Comparison of ENCODE assay signal across 19 mouse cellular contexts in genomic region chr7:118652572-118653295, GRCm38 (mm10). TPM values are rescaled to one million over a fixed set of nuclear protein-coding genes. Genes with fewer than 3 reads are reported as not detected.
A peak's percentile ranks its signal among the peaks of the same experiment; 100 is the strongest.
DNase-seq lines count a peak whose midpoint lies in the region; ATAC-seq lines count a peak whose summit lies in the region.
"Had no signal": no experiment of that assay in that cellular context is flagged by ENCODE, and none has a peak within 500 bp of the region (broad histone marks: within the 10 kb centered on the region; RNA-seq: fewer than 3 reads in every experiment).

No protein-coding gene starts in this region.

- ATAC-seq in cerebellum, adult (ENCODE audit: insufficient number of reproducible peaks, low FRiP score, low TSS enrichment): no peak
- peak; percentile 39; the same call in 1 of the 2 replicates for ATAC-seq in megakaryocyte progenitor cell, adult 5-6 weeks (replicated peaks; ENCODE audit: poor library complexity)
- ATAC-seq: forebrain, embryonic 14.5 days; liver, postnatal 0 days had no signal

- DNase-seq in cerebellum, adult 11 months: peak; percentile 14
- peak; percentile 6 for DNase-seq in right cerebral cortex, adult 18-20 months
- DNase-seq in right cerebral cortex, postnatal 25 days: no peak
- peak; percentile 43 for DNase-seq in cerebellum, adult 9-11 months
- no peak for DNase-seq in kidney, postnatal 25 days
- no peak for DNase-seq in thymus, postnatal 0 days (ENCODE audit: low spot score)
- DNase-seq: adrenal gland, adult 8-10 months; embryo, embryonic 11 days; gastrocnemius, adult 2 months; heart, postnatal 14 days; kidney, adult 2 months; kidney, postnatal 4 days; liver, postnatal 0 days; midbrain, embryonic 14.5 days; thymus, postnatal 14 days had no signal

RNA-seq across cellular contexts. Expression of gene Gde1, which starts 52.8 kb away (rescaled TPM):
- 44.1 and 48.5 TPM in 2 replicates for total RNA-seq in megakaryocyte progenitor cell, adult 5-6 weeks (2015)
- 29.9 and 40.7 TPM in 2 replicates for total RNA-seq in megakaryocyte progenitor cell, adult 5-6 weeks (2017)
- 71.0 and 75.3 TPM in 2 replicates for polyA plus RNA-seq in thymus, postnatal 0 days (2015; fragmentation: Nextera tagmentation; extraction: Ambion mirVana)

RNA-seq across cellular contexts. Expression of gene Tmc5, which starts 55.6 kb away (rescaled TPM):
- not detected in 2 replicates for total RNA-seq in megakaryocyte progenitor cell, adult 5-6 weeks (2015)
- not detected in 2 replicates for total RNA-seq in megakaryocyte progenitor cell, adult 5-6 weeks (2017)
- polyA plus RNA-seq in thymus, postnatal 0 days (2015; fragmentation: Nextera tagmentation; extraction: Ambion mirVana): 2.0 and 2.2 TPM in 2 replicates
- total RNA-seq: gastrocnemius, adult 2 months had no signal
- polyA plus RNA-seq: macrophage had no signal

RNA-seq across cellular contexts. Expression of gene Ccp110, which starts 59.6 kb away (rescaled TPM):
- total RNA-seq in megakaryocyte progenitor cell, adult 5-6 weeks (2015): 24.0 and 25.0 TPM in 2 replicates
- total RNA-seq in megakaryocyte progenitor cell, adult 5-6 weeks (2017): 16.2 and 20.2 TPM in 2 replicates
- polyA plus RNA-seq in thymus, postnatal 0 days (2015; fragmentation: Nextera tagmentation; extraction: Ambion mirVana): 7.8 and 8.1 TPM in 2 replicates

Comparison
In these comparisons a context has a peak if more than half of its experiments do, and no peak if none do; other contexts are left out.
1. DNase-seq: peak in cerebellum, adult 11 months (single experiment), right cerebral cortex, adult 18-20 months (single experiment) and cerebellum, adult 9-11 months (single experiment); none in right cerebral cortex, postnatal 25 days (single experiment), kidney, postnatal 25 days (0 of 2) and thymus, postnatal 0 days (single experiment).